Mouse (Mus musculus): ENCODE results near the gene Rgs16. TPM values are rescaled to one million over a fixed set of nuclear protein-coding genes. Genes with fewer than 3 reads are reported as not detected.

The Rgs16 gene
- total RNA-seq, 2 experiments from 2014 or later: 4.9 to 5.9 TPM

Other genes with a start within 250 kb of the Rgs16 start
- gene Npl, start 190.3 kb upstream of the Rgs16 start, total RNA-seq (2021): 1 to 10 TPM; 3.6 to 4.5 TPM
- 10 to 100 TPM; 66.1 to 70.2 TPM for gene Rgs8, start 87.3 kb upstream of the Rgs16 start, total RNA-seq (2021)
- 1 to 10 TPM; 6.5 to 8.1 TPM for gene Rnasel, start 9.1 kb downstream of the Rgs16 start, total RNA-seq (2021)
- 1 to 10 TPM in 1 of 2 experiments, under 1 TPM in 1; 0.64 to 1.2 TPM for gene Rgsl1, start 103.8 kb downstream of the Rgs16 start, total RNA-seq (2021)
- not detected for gene Teddm1b, start 134.0 kb downstream of the Rgs16 start, total RNA-seq (2021)
- gene Teddm1a, start 151.4 kb downstream of the Rgs16 start, total RNA-seq (2021): not detected
- 1,000 to 10,000 TPM; 1,489 to 1,771 TPM for gene Glul, start 159.6 kb downstream of the Rgs16 start, total RNA-seq (2021)
- gene Teddm2, start 159.9 kb downstream of the Rgs16 start, total RNA-seq (2021): 1 to 10 TPM; 1.6 to 1.7 TPM

Measured in layer of hippocampus, postnatal 25 days (tissue).